Mouse (Mus musculus) embryonic facial prominence, embryonic 11.5 days (tissue): ENCODE measurements around the gene Smad3. TPM values are rescaled to one million over a fixed set of nuclear protein-coding genes. Genes with fewer than 3 reads are reported as not detected.

Experiments
- ATAC-seq: fragments of 200-750 bp; cut with Nextera tagmentation; replicated peaks from 2 replicates; pipeline ENCODE4 v1.8.0; 2017; ENCODE audit warnings: low read depth; ENCODE audit not compliant: insufficient number of reproducible peaks, low FRiP score, low TSS enrichment
- DNase-seq: peaks from one replicate; pipeline ENCODE4 v3.0.0-alpha.2; 2015; ENCODE audit warnings: low spot score
- H3K27ac ChIP-seq: fragments of 300-500 bp; sonication (generic); replicated peaks from 2 replicates; pipeline ENCODE4 v1.5.1; 2014; ENCODE audit warnings: mild to moderate bottlenecking, low read depth, low read length, control low read depth
- H3K27me3 ChIP-seq: fragments of 300-500 bp; sonication (generic); 2 replicates; pipeline ENCODE4 v1.6.1; 2014; ENCODE audit warnings: mild to moderate bottlenecking, low read length, moderate library complexity, mixed read lengths; ENCODE audit not compliant: control insufficient read depth, insufficient read depth
- H3K36me3 ChIP-seq: fragments of 300-500 bp; sonication (generic); replicated peaks from 2 replicates; pipeline ENCODE4 v1.6.1; 2014; ENCODE audit warnings: low read depth, mild to moderate bottlenecking, low read length, moderate library complexity, mixed read lengths; ENCODE audit not compliant: control insufficient read depth, insufficient read depth
- H3K4me1 ChIP-seq: fragments of 300-500 bp; sonication (generic); 2 replicates; pipeline ENCODE4 v1.6.1; 2014; ENCODE audit warnings: low read length, mixed read lengths; ENCODE audit not compliant: control insufficient read depth, insufficient read depth
- H3K4me2 ChIP-seq: fragments of 300-500 bp; sonication (generic); 2 replicates; pipeline ENCODE4 v1.6.1; 2014; ENCODE audit warnings: low read depth, mild to moderate bottlenecking, control low read depth, low read length, moderate library complexity
- H3K4me3 ChIP-seq: fragments of 300-500 bp; sonication (generic); 2 replicates; pipeline ENCODE4 v1.5.1; 2014; ENCODE audit warnings: low read depth, low read length, control low read depth
- H3K9ac ChIP-seq: fragments of 300-500 bp; sonication (generic); replicated peaks from 2 replicates; pipeline ENCODE4 v1.6.1; 2014; ENCODE audit warnings: mild to moderate bottlenecking, control low read depth, low read length
- H3K9me3 ChIP-seq: fragments of 300-500 bp; sonication (generic); replicated peaks from 2 replicates; pipeline ENCODE4 v1.6.1; 2016; ENCODE audit warnings: mild to moderate bottlenecking, low read length, inconsistent platforms, mixed read lengths; ENCODE audit not compliant: control insufficient read depth
- WGBS: fragments of 180-500 bp; shearing (Covaris S2); extraction: QIAGEN DNeasy Blood & Tissue Kit; methylation state at CpG from one replicate; pipeline ENCODE4 v1.1.7; 2014; 5-methylcytosine and 5-hydroxymethylcytosine counted together
- polyA plus RNA-seq: library from polyadenylated mRNA; unstranded; fragments of >200 nt; fragmentation: Nextera tagmentation; extraction: Ambion mirVana; gene quantifications from 2 replicates; pipeline ENCODE4 v1.2.1, GENCODE M21; 2014

Gene Smad3
- polyA plus RNA-seq, 1 experiment from 2014 or later: 19.0 TPM

GRCm38 (mm10) chr9:63749296-63749915 lies 8.4 kb downstream of the Smad3 start:
- H3K27ac ChIP-seq: 0 out of 2 replicates have a peak overlapping the region, but pooled peaks have one; percentile 1

GRCm38 (mm10) chr9:63747645-63748295 lies 10.0 kb downstream of the Smad3 start:
- Histone ChIP-seq H3K4me2 (no peak overlapping the region), H3K4me1 (peaks cover 10% of the 10 kb centered on the region), H3K27ac (no peak overlapping the region), H3K9me3 (no peaks in the 10 kb centered on the region), H3K27me3 (no peaks in the 10 kb centered on the region), H3K4me3 (no peak overlapping the region), H3K9ac (no peak overlapping the region), H3K36me3 (no peaks in the 10 kb centered on the region)
- DNase-seq: no peak
- WGBS: 81% methylated on average over 9 of the region's 9 CpGs
- ATAC-seq: no peak

More at GRCm38 (mm10) chr9:63749296-63749915, 8.4 kb downstream of the Smad3 start:
- no peaks in the 10 kb centered on the region for H3K27me3 ChIP-seq
- no peaks in the 10 kb centered on the region; the same call in 1 of the 2 replicates for H3K36me3 ChIP-seq
- peaks cover 10% of the 10 kb centered on the region for H3K4me1 ChIP-seq
- no peak overlapping the region for H3K9ac ChIP-seq
- H3K4me2 ChIP-seq: no peak overlapping the region
- ATAC-seq (no peak), DNase-seq (no peak)
- no peaks in the 10 kb centered on the region for H3K9me3 ChIP-seq
- H3K4me3 ChIP-seq: no peak overlapping the region
- WGBS: 43% methylated on average over 15 of the region's 15 CpGs

GRCm38 (mm10) chr9:63746980-63747379 lies 10.8 kb downstream of the Smad3 start:
- Histone ChIP-seq H3K9ac (no peak overlapping the region), H3K36me3 (no peaks in the 10 kb centered on the region), H3K4me2 (no peak overlapping the region), H3K4me1 (peaks cover 10% of the 10 kb centered on the region), H3K9me3 (no peaks in the 10 kb centered on the region), H3K27ac (no peak overlapping the region), H3K27me3 (no peaks in the 10 kb centered on the region), H3K4me3 (no peak overlapping the region)
- ATAC-seq (no peak), DNase-seq (no peak)
- WGBS: 91% methylated on average over 3 of the region's 3 CpGs

GRCm38 (mm10) chr9:63745821-63746632 lies 11.8 kb downstream of the Smad3 start:
- 37% methylated on average over 19 of the region's 19 CpGs for WGBS
- H3K9me3 ChIP-seq: no peaks in the 10 kb centered on the region
- peaks cover 10% of the 10 kb centered on the region for H3K4me1 ChIP-seq
- H3K27ac ChIP-seq: no peak overlapping the region
- no peak overlapping the region for H3K4me3 ChIP-seq
- no peak overlapping the region for H3K9ac ChIP-seq
- no peaks in the 10 kb centered on the region for H3K36me3 ChIP-seq
- no peak overlapping the region for H3K4me2 ChIP-seq
- no peaks in the 10 kb centered on the region for H3K27me3 ChIP-seq
- ATAC-seq (peak; percentile 51; the same call in 1 of the 2 replicates), DNase-seq (peak; percentile 53)

GRCm38 (mm10) chr9:63744595-63744994 lies 13.2 kb downstream of the Smad3 start:
- no peak overlapping the region for H3K27ac ChIP-seq
- no peak for ATAC-seq
- WGBS: 92% methylated on average over 5 of the region's 5 CpGs
- H3K4me3 ChIP-seq: no peak overlapping the region
- no peak overlapping the region for H3K9ac ChIP-seq
- no peak overlapping the region for H3K4me2 ChIP-seq
- no peaks in the 10 kb centered on the region for H3K36me3 ChIP-seq
- no peak for DNase-seq
- H3K27me3 ChIP-seq: no peaks in the 10 kb centered on the region
- peaks cover 8% of the 10 kb centered on the region for H3K4me1 ChIP-seq
- no peaks in the 10 kb centered on the region for H3K9me3 ChIP-seq

- H3K4me1 ChIP-seq: peaks cover 10% of the 10 kb centered on the region; the same call in 1 of the 2 replicates
- no peaks in the 10 kb centered on the region for H3K9me3 ChIP-seq
- H3K4me2 ChIP-seq: no peak overlapping the region
- 85% methylated on average over 11 of the region's 11 CpGs for WGBS
- no peaks in the 10 kb centered on the region for H3K36me3 ChIP-seq
- H3K27me3 ChIP-seq: no peaks in the 10 kb centered on the region
- H3K4me3 ChIP-seq: no peak overlapping the region
- DNase-seq (no peak), ATAC-seq (no peak)
- no peak overlapping the region for H3K9ac ChIP-seq
- H3K27ac ChIP-seq: no peak overlapping the region
Measured at GRCm38 (mm10) chr9:63743775-63744174, 14.0 kb downstream of the Smad3 start.

- ATAC-seq (no peak), DNase-seq (no peak)
- no peaks in the 10 kb centered on the region for H3K36me3 ChIP-seq
- H3K4me1 ChIP-seq: peaks cover 10% of the 10 kb centered on the region; the same call in 1 of the 2 replicates
- no peaks in the 10 kb centered on the region for H3K27me3 ChIP-seq
- WGBS: 57% methylated on average over 13 of the region's 13 CpGs
- no peak overlapping the region for H3K9ac ChIP-seq
- no peak overlapping the region for H3K27ac ChIP-seq
- H3K9me3 ChIP-seq: no peaks in the 10 kb centered on the region
- H3K4me2 ChIP-seq: no peak overlapping the region
- no peak overlapping the region for H3K4me3 ChIP-seq
Measured at GRCm38 (mm10) chr9:63742887-63743660, 14.7 kb downstream of the Smad3 start.
